Mouse (Mus musculus) liver, adult (tissue): ENCODE results near the gene Hfe.
"Not testable (repeated sequence)": the region's sequence is repeated elsewhere in the genome, so short reads cannot be mapped to it uniquely, and the experiment has no call there.

Experiments
- GATA4 ChIP-seq: IDR thresholded peaks from 2 replicates; pipeline ENCODE4 v1.6.1; 2014; ENCODE audit warnings: mild to moderate bottlenecking, low read length; ENCODE audit not compliant: insufficient replicate concordance

Gene Hfe

DNA sequence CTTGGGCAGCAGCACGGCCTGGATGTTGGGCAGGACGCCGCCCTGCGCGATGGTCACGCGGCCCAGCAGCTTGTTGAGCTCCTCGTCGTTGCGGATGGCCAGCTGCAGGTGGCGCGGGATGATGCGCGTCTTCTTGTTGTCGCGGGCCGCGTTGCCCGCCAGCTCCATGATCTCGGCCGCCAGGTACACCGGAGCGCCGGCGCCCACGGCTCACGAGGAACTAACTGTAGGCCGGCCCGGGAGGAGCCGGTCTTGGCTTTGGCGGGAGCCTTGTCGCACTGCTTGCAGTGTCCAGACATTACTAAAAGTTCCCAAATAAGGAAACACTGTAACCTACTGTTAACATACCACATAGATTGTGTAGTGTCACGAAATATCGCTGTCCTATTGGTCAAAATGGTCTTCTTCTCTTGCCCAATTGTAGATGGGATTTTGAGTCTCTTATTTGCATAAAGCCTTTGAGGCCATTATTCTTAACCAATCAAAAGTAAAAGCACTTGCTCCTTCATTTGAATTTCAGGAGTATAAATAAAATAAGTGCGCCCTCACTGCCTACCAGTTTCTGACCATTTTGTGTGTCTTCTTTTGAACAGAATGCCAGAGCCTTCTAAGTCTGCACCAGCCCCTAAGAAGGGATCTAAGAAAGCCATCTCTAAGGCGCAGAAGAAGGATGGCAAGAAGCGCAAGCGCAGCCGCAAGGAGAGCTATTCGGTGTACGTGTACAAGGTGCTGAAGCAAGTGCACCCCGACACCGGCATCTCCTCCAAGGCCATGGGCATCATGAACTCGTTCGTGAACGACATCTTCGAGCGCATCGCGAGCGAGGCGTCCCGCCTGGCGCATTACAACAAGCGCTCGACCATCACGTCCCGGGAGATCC is 35.8 kb upstream of the Hfe start, which contains the start of gene Hist1h2bb:
Gene Hist1h2bb, plus strand, starts transcription at position 534 of the 880 bp plus-strand sequence.
- not testable (repeated sequence) for TF ChIP-seq GATA4

GRCm38 (mm10) chr13:23745381-23746161 is 34.9 kb upstream of the Hfe start, which contains the start of gene Hist1h3c:
TSS of gene Hist1h3c (minus strand) at chr13:23745602.
- no peak for TF ChIP-seq GATA4

GRCm38 (mm10) chr13:23744421-23745380 is 34.0 kb upstream of the Hfe start:
- no peak for TF ChIP-seq GATA4

DNA sequence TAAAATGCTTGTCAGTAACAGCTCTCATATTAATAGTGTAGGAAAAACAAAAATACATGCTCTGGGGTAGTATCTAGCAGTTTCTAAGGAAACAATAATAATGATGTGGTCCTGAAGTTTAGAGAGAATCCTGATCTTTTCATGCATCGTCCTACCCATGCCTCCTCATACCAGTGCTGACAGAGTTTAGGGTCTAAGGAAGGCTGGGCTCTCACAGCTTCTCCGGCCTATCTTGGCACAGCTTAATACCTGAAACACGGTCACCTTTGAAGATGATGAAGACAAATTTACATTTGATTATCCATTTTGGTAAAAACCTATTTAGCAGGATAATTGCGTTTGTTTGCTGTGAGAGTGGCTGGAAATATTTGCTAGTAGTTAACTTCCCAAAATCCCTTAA is 33.3 kb upstream of the Hfe start:
- TF ChIP-seq GATA4: no peak

DNA sequence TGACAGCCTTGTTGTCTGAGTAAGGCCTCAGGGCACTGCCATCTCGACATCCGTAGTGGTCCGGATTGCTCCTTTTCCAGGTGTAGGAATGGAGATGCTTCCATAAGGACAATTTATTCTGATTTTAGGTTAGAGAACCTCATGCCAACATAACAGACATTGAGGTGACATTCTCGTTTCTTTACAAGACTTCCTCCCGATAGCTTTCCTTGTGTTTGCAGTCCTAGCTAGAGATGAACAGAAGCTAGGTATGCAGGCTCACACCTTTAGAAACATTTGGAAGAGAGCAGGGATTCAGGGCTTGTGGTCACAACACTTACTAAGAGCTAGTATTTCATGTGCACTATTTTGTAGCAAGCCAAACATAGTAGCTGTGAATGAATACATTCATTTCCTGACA is 32.6 kb upstream of the Hfe start:
- no peak for TF ChIP-seq GATA4

DNA sequence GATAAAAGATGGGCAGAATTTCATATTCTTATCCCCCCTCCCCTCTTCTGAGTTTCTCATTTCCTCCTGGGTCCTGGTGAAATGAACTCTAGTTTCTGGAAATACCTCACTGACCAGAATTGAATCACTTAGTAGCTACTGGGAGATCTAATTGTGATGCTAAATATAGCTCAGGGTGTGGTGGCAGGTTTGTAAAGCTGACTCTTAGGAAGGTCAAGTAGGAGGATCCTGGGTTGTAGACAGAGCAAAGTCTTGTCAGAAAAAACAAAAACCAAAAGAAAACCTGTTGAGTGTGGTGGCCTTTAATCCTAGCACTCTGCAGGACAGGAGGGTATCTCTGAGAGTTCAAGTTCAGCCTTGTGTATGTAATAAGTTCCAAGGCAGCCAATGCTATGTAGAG is 31.4 kb upstream of the Hfe start:
- no peak for TF ChIP-seq GATA4

- no peak for TF ChIP-seq GATA4
Observed at GRCm38 (mm10) chr13:23740910-23741309, 30.3 kb upstream of the Hfe start.

DNA sequence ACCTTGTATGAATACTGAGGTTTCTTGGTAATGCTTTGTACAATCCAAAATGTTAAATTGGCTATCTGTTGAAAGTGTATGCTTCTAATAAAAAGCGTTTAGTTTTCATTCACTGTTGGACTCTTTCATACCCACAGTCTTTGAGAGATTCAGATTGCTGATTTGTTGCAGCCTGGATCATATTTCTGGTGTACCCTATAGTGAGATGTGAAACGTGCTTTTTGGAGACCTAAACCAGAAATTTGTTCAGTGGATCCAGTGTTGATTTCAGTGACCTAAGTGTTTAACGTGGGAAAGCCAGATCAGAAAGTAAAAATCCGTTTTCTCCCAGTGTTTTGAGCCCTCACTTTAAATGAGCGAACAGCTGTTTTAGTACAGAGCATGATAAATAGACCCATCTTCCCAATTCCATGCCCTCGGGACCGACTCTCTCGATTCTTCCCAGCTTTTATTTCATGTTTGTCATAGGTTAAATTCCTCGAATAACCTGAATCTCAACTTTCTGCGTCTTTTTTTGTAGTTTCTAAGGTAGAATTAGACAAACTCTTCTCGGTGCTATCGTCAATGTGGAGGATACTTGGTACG is 29.7 kb upstream of the Hfe start:
- TF ChIP-seq GATA4: no peak

DNA sequence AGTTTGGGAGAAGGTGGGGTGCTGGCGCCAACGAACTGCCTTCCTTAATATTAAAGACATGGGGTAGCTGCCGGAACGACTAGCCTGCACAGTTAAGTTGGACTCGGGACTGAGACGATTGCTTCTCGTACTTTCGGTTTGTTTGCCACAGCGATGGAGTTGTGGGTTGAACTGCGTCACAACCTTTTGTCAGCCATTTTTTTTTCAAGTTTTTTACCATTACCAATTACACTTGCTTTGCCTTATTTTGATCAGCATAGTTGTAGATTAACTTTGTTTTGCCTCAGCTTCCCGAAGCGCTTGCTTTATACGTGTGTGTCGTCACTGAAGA is 29.2 kb upstream of the Hfe start:
- no peak for TF ChIP-seq GATA4

DNA sequence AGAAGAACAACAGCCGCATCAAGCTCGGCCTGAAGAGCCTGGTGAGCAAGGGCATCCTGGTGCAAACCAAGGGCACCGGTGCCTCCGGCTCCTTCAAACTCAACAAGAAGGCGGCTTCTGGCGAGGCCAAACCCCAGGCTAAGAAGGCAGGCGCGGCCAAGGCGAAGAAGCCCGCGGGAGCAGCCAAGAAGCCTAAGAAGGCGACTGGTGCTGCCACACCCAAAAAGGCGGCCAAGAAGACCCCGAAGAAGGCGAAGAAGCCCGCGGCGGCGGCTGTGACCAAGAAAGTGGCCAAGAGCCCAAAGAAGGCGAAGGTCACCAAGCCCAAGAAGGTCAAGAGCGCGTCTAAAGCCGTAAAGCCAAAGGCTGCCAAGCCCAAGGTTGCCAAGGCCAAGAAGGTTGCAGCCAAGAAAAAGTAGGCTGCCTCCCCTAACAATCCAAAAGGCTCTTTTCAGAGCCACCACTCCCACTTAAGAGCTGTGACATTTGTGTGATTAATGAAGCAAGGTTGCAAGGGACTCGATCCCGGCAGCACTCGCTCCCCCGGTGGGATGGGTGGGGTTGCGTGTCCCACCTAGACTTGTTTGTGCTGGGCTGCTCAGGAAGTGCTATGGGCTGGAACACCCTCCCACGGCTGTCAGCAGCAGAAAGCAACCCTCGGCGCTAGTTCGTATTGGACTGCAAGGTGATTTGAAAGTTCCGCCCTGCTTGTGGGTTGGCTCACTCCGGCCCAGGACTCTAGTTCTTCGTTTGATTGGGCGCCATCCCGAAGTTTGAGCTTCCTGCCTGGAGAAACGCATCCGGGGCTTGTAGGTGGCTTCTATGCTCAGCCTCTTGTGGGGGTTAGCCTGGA is 28.6 kb upstream of the Hfe start:
- TF ChIP-seq GATA4: no peak

DNA sequence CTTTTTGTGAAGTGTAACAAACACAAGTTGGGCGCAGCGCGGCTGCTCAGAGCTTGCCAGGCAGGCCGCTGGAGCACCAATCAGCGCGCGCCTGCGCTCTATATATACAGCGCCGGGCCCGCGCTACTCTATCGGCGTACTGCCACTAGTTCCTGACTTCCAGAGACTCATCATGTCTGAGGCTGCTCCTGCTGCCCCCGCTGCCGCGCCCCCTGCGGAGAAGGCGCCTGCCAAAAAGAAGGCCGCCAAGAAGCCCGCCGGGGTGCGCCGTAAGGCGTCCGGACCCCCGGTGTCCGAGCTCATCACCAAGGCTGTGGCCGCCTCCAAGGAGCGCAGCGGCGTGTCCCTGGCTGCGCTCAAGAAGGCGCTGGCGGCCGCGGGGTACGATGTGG is 28.0 kb upstream of the Hfe start, which contains the start of gene Hist1h1c:
Gene Hist1h1c, plus strand, starts transcription at position 132 of the 392 bp plus-strand sequence.
- no peak for TF ChIP-seq GATA4

DNA sequence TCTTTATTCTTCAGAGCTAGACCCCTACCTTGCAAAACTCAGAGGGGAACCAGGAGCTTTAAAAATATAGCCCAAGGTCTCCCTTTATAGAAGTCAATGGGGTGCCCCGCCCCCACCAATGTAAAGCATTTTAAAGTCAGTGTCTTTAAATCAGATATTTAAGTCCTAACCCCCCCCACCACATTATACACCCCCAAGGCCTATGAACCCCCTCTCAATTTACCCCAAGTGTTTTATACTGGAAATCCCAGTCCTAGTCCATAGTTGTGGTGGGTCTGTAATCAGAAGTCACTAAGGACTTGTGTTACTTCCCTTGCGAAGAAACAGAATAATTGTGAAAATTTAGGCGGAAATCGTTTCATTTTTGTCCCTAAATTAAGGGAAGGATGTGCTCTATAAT is 27.4 kb upstream of the Hfe start:
- TF ChIP-seq GATA4: no peak

DNA sequence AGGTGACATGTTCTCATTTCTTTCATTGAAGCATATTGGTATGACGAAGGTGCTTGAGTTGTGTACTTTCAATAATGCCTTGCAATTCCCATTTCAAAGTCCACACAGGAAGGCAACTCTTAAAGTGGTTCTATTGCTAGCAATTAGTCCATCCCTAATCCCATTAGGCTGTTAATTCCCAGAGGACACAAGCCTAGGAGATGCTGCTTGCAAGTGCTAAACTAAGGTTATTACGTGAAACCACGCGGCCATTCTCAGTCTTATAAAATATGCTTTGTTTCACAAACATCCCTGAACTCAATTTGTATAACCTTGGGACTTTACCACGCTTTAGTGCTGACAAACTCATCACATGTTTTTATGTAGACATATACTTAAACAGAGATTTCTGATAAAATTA is 26.4 kb upstream of the Hfe start:
- no peak for TF ChIP-seq GATA4
